Mouse (Mus musculus) liver, postnatal 0 days (tissue): ENCODE measurements around the gene Tmem104. TPM values are rescaled to one million over a fixed set of nuclear protein-coding genes. Genes with fewer than 3 reads are reported as not detected.
A peak's percentile ranks its signal among the peaks of the same experiment; 100 is the strongest.

Experiments used
- ATAC-seq: fragments of 200-750 bp; cut with Nextera tagmentation; 2 replicates; pipeline ENCODE4 v1.8.0; 2017; ENCODE audit warnings: mild to moderate bottlenecking, moderate library complexity
- DNase-seq: peaks from one replicate; pipeline ENCODE4 v3.0.0-alpha.2; 2016
- H3K27ac ChIP-seq: fragments of 300-500 bp; sonication (generic); 2 replicates; pipeline ENCODE4 v1.5.1; 2014; ENCODE audit warnings: antibody characterized with exemption, moderate library complexity, mild to moderate bottlenecking, low read depth
- H3K27me3 ChIP-seq: fragments of 300-500 bp; sonication (generic); 2 replicates; pipeline ENCODE4 v1.6.1; 2014; ENCODE audit warnings: low read length, control low read depth, mixed read lengths; ENCODE audit not compliant: insufficient read depth
- H3K36me3 ChIP-seq: fragments of 300-500 bp; sonication (generic); replicated peaks from 2 replicates; pipeline ENCODE4 v1.6.1; 2014; ENCODE audit warnings: mild to moderate bottlenecking, control low read depth, low read length, moderate library complexity, mixed read lengths; ENCODE audit not compliant: insufficient read depth
- H3K4me1 ChIP-seq: fragments of 300-500 bp; sonication (generic); 2 replicates; pipeline ENCODE4 v1.6.1; 2014; ENCODE audit warnings: antibody characterized with exemption, mild to moderate bottlenecking, control low read depth; ENCODE audit not compliant: insufficient read depth
- H3K4me2 ChIP-seq: fragments of 300-500 bp; sonication (generic); 2 replicates; pipeline ENCODE4 v1.6.1; 2014; ENCODE audit warnings: low read depth, mild to moderate bottlenecking, low read length, moderate library complexity, mixed read lengths
- H3K4me3 ChIP-seq: fragments of 300-500 bp; sonication (generic); 2 replicates; pipeline ENCODE4 v1.5.1; 2014; ENCODE audit warnings: low read depth, low read length
- H3K9ac ChIP-seq: fragments of 300-500 bp; sonication (generic); replicated peaks from 2 replicates; pipeline ENCODE4 v1.6.1; 2014; ENCODE audit warnings: mild to moderate bottlenecking, moderate library complexity
- H3K9me3 ChIP-seq: fragments of 300-500 bp; sonication (generic); 2 replicates; pipeline ENCODE4 v1.6.1; 2016; ENCODE audit warnings: mild to moderate bottlenecking, control low read depth, low read length, mixed read lengths
- CTCF ChIP-seq: sonication (generic); IDR thresholded peaks from 2 replicates; pipeline ENCODE4 v1.5.1; 2016; ENCODE audit warnings: antibody characterized with exemption, low read depth
- EP300 ChIP-seq: IDR thresholded peaks from 2 replicates; pipeline ENCODE4 v1.6.1; 2016; ENCODE audit warnings: antibody characterized with exemption, low read depth, mild to moderate bottlenecking
- WGBS: fragments of 180-500 bp; shearing (Covaris S2); extraction: QIAGEN DNeasy Blood & Tissue Kit; methylation state at CpG from one replicate; pipeline ENCODE4 v1.1.7; 2014; ENCODE audit not compliant: insufficient replicate concordance; 5-methylcytosine and 5-hydroxymethylcytosine counted together
- polyA plus RNA-seq: library from polyadenylated mRNA; unstranded; fragments of >200 nt; fragmentation: Nextera tagmentation; extraction: Ambion mirVana; gene quantifications from 2 replicates; pipeline ENCODE4 v1.2.1, GENCODE M21; 2015

Gene Tmem104
- polyA plus RNA-seq, 1 experiment from 2014 or later, result 7.1 TPM

DNA sequence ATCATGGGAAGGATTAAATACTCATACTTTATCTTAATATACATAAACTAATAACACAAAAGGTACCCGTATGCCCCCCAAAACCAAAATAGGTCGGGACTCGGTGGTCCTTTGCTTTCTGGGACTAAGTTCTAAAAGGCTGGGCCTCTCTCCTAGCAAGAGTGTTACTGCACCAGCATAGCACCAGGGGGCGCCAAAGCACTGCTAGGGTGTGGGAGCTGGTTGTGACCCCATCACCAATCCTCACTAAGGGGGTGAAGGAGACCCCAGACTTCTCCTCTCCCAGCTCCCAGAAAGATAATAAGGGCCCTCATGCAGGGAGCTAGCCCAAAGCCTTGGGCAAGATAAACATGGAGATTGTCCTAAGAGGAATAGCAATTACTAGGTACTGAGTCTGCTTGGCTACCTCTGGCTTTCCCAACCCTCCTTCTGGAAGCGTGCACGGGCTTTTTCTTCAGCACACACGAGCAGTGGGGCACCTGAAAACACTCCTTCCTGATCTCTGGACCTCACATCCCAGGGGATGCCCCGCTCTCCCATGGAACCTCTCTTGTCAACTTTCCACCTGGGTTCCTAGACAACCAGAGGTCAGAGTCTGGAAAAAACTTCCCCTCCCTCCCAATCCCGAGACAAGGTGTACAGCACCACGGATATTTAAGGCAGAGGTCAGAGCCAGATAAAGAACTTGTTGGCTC is 26.3 kb upstream of the Tmem104 start:
- TF ChIP-seq CTCF (peak; percentile 93), EP300 (no peak)
- Histone ChIP-seq H3K9me3 (no peaks in the 10 kb centered on the region), H3K27me3 (no peaks in the 10 kb centered on the region), H3K36me3 (no peaks in the 10 kb centered on the region), H3K4me1 (peaks cover 50% of the 10 kb centered on the region), H3K27ac (peak overlapping the region; percentile 71), H3K9ac (no peak overlapping the region; the same call in 1 of the 2 replicates), H3K4me2 (peak overlapping the region; percentile 95), H3K4me3 (no peak overlapping the region)
- DNase-seq (peak; percentile 90), ATAC-seq (no peak)
- WGBS, result 18% methylated on average over 10 of the region's 10 CpGs

DNA sequence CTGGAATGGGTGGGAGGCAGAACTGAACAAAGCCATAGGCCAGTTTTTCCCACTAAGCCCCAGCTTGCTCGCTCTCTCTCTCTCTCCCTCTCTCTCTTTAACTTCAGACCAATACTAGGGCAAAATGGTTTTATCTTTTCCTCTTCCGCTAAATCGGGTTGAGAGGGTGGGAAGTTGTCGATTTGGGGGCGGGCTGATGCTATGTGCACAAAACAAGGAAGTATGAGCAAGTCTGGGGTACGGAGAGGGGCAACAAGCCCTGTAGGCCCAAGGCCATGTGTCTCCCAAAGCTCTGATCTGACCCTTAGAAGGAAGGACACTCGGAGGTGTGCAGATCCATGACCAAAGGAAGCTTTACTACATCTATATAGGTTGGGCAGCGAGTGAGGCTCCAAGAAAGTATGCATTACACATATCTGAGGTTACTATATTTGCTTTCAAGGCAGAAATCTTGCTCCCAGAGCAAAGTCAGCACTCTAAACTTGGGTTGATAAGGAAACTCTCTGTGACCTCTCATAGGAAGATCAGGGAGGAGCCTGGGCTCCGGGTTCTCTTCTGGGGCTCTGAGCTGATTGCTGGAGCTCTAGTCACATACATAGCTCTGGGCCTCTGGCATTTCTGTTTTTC is 25.6 kb upstream of the Tmem104 start:
- 25% methylated on average over 9 of the region's 9 CpGs for WGBS
- no peak overlapping the region; the same call in 1 of the 2 replicates for H3K4me3 ChIP-seq
- no peaks in the 10 kb centered on the region for H3K9me3 ChIP-seq
- peaks cover 57% of the 10 kb centered on the region for H3K4me1 ChIP-seq
- H3K27ac ChIP-seq, result peak overlapping the region; percentile 71
- no peak for ATAC-seq
- TF ChIP-seq CTCF (no peak), EP300 (no peak)
- DNase-seq, result no peak
- H3K27me3 ChIP-seq, result no peaks in the 10 kb centered on the region
- H3K4me2 ChIP-seq, result peak overlapping the region; percentile 95
- no peak overlapping the region; the same call in 1 of the 2 replicates for H3K9ac ChIP-seq
- no peaks in the 10 kb centered on the region for H3K36me3 ChIP-seq

DNA sequence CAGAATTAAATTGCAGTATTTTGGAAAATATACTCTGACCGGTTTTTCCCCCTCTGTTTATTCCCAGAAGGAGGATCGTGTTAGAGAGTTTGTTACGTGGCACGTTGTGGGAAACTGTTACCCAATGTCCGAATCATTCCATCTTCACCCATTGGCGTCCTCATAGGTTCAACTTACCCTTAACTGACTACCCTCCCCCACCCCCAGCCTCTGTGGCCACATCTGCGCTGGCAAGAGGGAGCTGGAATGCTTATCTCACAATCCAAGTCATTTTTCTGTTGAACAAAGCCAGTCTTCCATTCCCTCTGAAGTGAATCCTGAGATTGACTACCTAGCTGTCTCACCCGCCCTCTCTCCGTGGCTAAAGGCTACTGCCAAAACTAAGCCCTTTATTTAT is 25.1 kb upstream of the Tmem104 start:
- Histone ChIP-seq H3K4me2 (peak overlapping the region; percentile 95), H3K36me3 (no peaks in the 10 kb centered on the region), H3K9ac (peak overlapping the region; percentile 45), H3K27ac (peak overlapping the region; percentile 71), H3K4me3 (peak overlapping the region; percentile 83), H3K4me1 (peaks cover 62% of the 10 kb centered on the region), H3K9me3 (no peaks in the 10 kb centered on the region), H3K27me3 (no peaks in the 10 kb centered on the region)
- DNase-seq, result no peak
- no peak for TF ChIP-seq EP300
- 18% methylated on average over 9 of the region's 9 CpGs for WGBS
- no peak for ATAC-seq

- Histone ChIP-seq H3K9ac (peak within 1 kb of the TSS; percentile 85), H3K9me3 (no peaks in the 10 kb centered on the region), H3K4me2 (peak within 1 kb of the TSS; percentile 95), H3K27me3 (no peaks in the 10 kb centered on the region), H3K27ac (peak within 1 kb of the TSS; percentile 85), H3K36me3 (no peaks in the 10 kb centered on the region), H3K4me3 (peak within 1 kb of the TSS; percentile 83), H3K4me1 (peaks cover 62% of the 10 kb centered on the region)
- DNase-seq (peak; percentile 99), ATAC-seq (peak; percentile 89)
- WGBS, result 0% methylated on average over 45 of the region's 47 CpGs
- TF ChIP-seq EP300 (peak; percentile 42; the same call in 1 of the 2 replicates), CTCF (no peak)
Observed at GRCm38 (mm10) chr11:115162832-115163480, 24.3 kb upstream of the Tmem104 start, which contains the start of gene Slc9a3r1. TSS of gene Slc9a3r1 (plus strand) at chr11:115163341.

DNA sequence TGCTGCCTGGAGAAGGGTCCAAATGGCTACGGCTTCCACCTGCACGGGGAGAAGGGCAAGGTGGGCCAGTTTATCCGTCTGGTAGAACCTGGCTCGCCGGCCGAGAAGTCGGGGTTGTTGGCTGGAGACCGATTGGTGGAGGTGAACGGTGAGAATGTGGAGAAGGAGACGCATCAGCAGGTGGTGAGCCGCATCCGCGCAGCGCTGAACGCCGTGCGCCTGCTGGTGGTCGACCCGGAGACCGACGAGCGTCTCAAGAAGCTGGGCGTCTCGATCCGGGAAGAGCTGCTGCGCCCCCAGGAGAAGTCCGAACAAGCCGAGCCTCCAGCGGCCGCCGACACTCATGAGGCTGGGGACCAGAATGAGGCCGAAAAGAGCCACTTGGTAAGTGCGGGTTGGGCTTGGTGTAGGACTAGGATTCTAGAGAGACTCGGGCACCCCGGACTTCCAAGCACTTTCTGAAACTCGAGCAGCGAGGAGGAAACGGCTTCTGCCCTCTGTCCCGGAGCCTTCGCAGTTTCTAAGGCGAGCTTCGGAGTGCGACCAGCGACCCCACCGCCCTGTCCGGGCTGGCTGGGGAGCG is 23.6 kb upstream of the Tmem104 start:
- Histone ChIP-seq H3K4me2 (peak overlapping the region; percentile 95), H3K27me3 (no peaks in the 10 kb centered on the region), H3K9ac (peak overlapping the region; percentile 85), H3K4me1 (peaks cover 56% of the 10 kb centered on the region), H3K36me3 (peaks cover 6% of the 10 kb centered on the region; the same call in 1 of the 2 replicates), H3K4me3 (peak overlapping the region; percentile 83), H3K27ac (peak overlapping the region; percentile 85), H3K9me3 (no peaks in the 10 kb centered on the region)
- WGBS, result under 1% methylated on average over 42 of the region's 47 CpGs
- TF ChIP-seq EP300, result no peak
- TF ChIP-seq CTCF, result peak; percentile 19; the same call in 1 of the 2 replicates
- DNase-seq (peak; percentile 61), ATAC-seq (0 out of 2 replicates have a peak, but pooled peaks have one; percentile 3)
